In genomic region chr14:24822876-24823567, GRCm38 (mm10) we compare ENCODE assay signal across 8 mouse cellular contexts.
DNase-seq lines count a peak whose midpoint lies in the region.

No protein-coding gene starts in this region.

- intact Hi-C loops in left cerebral cortex, postnatal 14 days (cut with DNase I), result no loop called here

- DNase-seq in frontal cortex, postnatal 36 days (ENCODE audit: low spot score in 2 of 2), result peak; percentile 61 to 66
- DNase-seq in frontal cortex, postnatal 10 days (ENCODE audit: low spot score in 2 of 2), result no peak
- DNase-seq in right cerebral cortex, adult 18-20 months, result peak; percentile 77
- DNase-seq in right cerebral cortex, postnatal 4 days, result no peak
- DNase-seq in left cerebral cortex, postnatal 14 days (ENCODE audit: low spot score in 2 of 2), result peak; percentile 44 to 47
- DNase-seq in yolk sac, embryonic 10.5 days (ENCODE audit: low spot score), result peak; percentile 7
- DNase-seq in spleen, postnatal 4 days (ENCODE audit: low spot score in 2 of 2), result no peak
- no peak for DNase-seq in spleen, adult 18-20 months

Comparison
In these comparisons a context has a peak if more than half of its experiments do, and no peak if none do; other contexts are left out.
1. DNase-seq: peak in frontal cortex, postnatal 36 days (2 of 2), right cerebral cortex, adult 18-20 months (single experiment), left cerebral cortex, postnatal 14 days (2 of 2) and yolk sac, embryonic 10.5 days (single experiment); none in frontal cortex, postnatal 10 days (0 of 2), right cerebral cortex, postnatal 4 days (single experiment), spleen, postnatal 4 days (0 of 2) and spleen, adult 18-20 months (0 of 2).